Comparison of ENCODE assay signal across 7 mouse cellular contexts in genomic region chr2:116974569-116975060, GRCm38 (mm10).
DNase-seq lines count a peak whose midpoint lies in the region; ATAC-seq and TF ChIP-seq lines count a peak whose summit lies in the region.

No protein-coding gene starts in this region.

- TF ChIP-seq EP300 in stomach, postnatal 0 days (optimal IDR thresholded peaks at IDR 0.05) = no peak

- peak overlapping the region; percentile 61 for H3K4me2 ChIP-seq in neural tube, embryonic 11.5 days (ENCODE audit: low read depth)
- peak overlapping the region; percentile 71 for H3K4me2 ChIP-seq in forebrain, embryonic 14.5 days (ENCODE audit: low read length)
- H3K4me2 ChIP-seq in liver, embryonic 12.5 days = peak overlapping the region; percentile 75; the same call in 1 of the 2 replicates
- H3K4me2 ChIP-seq in stomach, postnatal 0 days (replicated peaks; ENCODE audit: low read depth) = peak overlapping the region; percentile 91

- H3K27me3 ChIP-seq in neural tube, embryonic 11.5 days (ENCODE audit: control insufficient read depth, insufficient read depth, low read length) = no peaks in the 10 kb centered on the region
- no peaks in the 10 kb centered on the region for H3K27me3 ChIP-seq in forebrain, embryonic 14.5 days (replicated peaks; ENCODE audit: control insufficient read depth, insufficient read depth, low read length)
- peaks cover 39% of the 10 kb centered on the region for H3K27me3 ChIP-seq in liver, embryonic 12.5 days (replicated peaks)
- H3K27me3 ChIP-seq in stomach, postnatal 0 days (ENCODE audit: control insufficient read depth, insufficient read depth, low read length) = no peaks in the 10 kb centered on the region

- H3K36me3 ChIP-seq in neural tube, embryonic 11.5 days (ENCODE audit: control insufficient read depth, insufficient read depth, low read length) = no peaks in the 10 kb centered on the region
- no peaks in the 10 kb centered on the region for H3K36me3 ChIP-seq in forebrain, embryonic 14.5 days (ENCODE audit: control insufficient read depth, insufficient read depth, low read length)
- no peaks in the 10 kb centered on the region for H3K36me3 ChIP-seq in liver, embryonic 12.5 days
- no peaks in the 10 kb centered on the region for H3K36me3 ChIP-seq in stomach, postnatal 0 days (ENCODE audit: control insufficient read depth, insufficient read depth, low read length)

- DNase-seq in neural tube, embryonic 11.5 days (ENCODE audit: low spot score) = peak; percentile 14
- no peak for DNase-seq in neural tube, embryonic 10.5 days (ENCODE audit: extremely low spot score, low spot score)
- DNase-seq in forebrain, embryonic 14.5 days (ENCODE audit: low spot score) = peak; percentile 50
- no peak for DNase-seq in stomach, postnatal 0 days (ENCODE audit: low spot score)
- DNase-seq in spleen, postnatal 10 days (ENCODE audit: low spot score in 2 of 2) = no peak
- no peak for DNase-seq in urinary bladder, adult 2 months (ENCODE audit: low spot score)

- H3K27ac ChIP-seq in neural tube, embryonic 11.5 days (ENCODE audit: low read depth, low read length) = peak overlapping the region; percentile 97
- peak overlapping the region; percentile 98 for H3K27ac ChIP-seq in forebrain, embryonic 14.5 days (ENCODE audit: low read depth, low read length)
- no peak overlapping the region for H3K27ac ChIP-seq in liver, embryonic 12.5 days
- H3K27ac ChIP-seq in stomach, postnatal 0 days (replicated peaks) = peak overlapping the region; percentile 93

- no peak for ATAC-seq in neural tube, embryonic 11.5 days (ENCODE audit: insufficient read depth, low FRiP score, low TSS enrichment)
- no peak for ATAC-seq in forebrain, embryonic 14.5 days
- ATAC-seq in liver, embryonic 12.5 days = no peak
- ATAC-seq in stomach, postnatal 0 days (ENCODE audit: low FRiP score, low TSS enrichment) = no peak

- no peak for TF ChIP-seq CTCF in stomach, postnatal 0 days (IDR thresholded peaks at IDR 0.05; ENCODE audit: low read depth)

- H3K9ac ChIP-seq in neural tube, embryonic 11.5 days (ENCODE audit: low read length) = no peak overlapping the region
- peak overlapping the region; percentile 92 for H3K9ac ChIP-seq in forebrain, embryonic 14.5 days (ENCODE audit: low read length)
- no peak overlapping the region for H3K9ac ChIP-seq in liver, embryonic 12.5 days
- H3K9ac ChIP-seq in stomach, postnatal 0 days (ENCODE audit: low read length) = no peak overlapping the region

- WGBS in neural tube, embryonic 11.5 days = 12% methylated on average over 7 of the region's 7 CpGs
- WGBS in forebrain, embryonic 14.5 days = 9% methylated on average over 7 of the region's 7 CpGs
- WGBS in liver, embryonic 12.5 days (ENCODE audit: insufficient replicate concordance) = 51% methylated on average over 7 of the region's 7 CpGs
- WGBS in stomach, postnatal 0 days = 56% methylated on average over 7 of the region's 7 CpGs

- peaks cover 49% of the 10 kb centered on the region for H3K4me1 ChIP-seq in neural tube, embryonic 11.5 days (ENCODE audit: control insufficient read depth, insufficient read depth, low read length)
- H3K4me1 ChIP-seq in forebrain, embryonic 14.5 days (ENCODE audit: control insufficient read depth, insufficient read depth, low read length) = peaks cover 35% of the 10 kb centered on the region
- peaks cover 29% of the 10 kb centered on the region for H3K4me1 ChIP-seq in liver, embryonic 12.5 days
- H3K4me1 ChIP-seq in stomach, postnatal 0 days (replicated peaks; ENCODE audit: control insufficient read depth, insufficient read depth) = 0 out of 2 replicates have a peak, but pooled peaks cover 4% of the 10 kb centered on the region

- no peaks in the 10 kb centered on the region for H3K9me3 ChIP-seq in neural tube, embryonic 11.5 days (ENCODE audit: control insufficient read depth, low read length)
- no peaks in the 10 kb centered on the region for H3K9me3 ChIP-seq in forebrain, embryonic 14.5 days (replicated peaks; ENCODE audit: control insufficient read depth, low read length)
- H3K9me3 ChIP-seq in liver, embryonic 12.5 days (replicated peaks) = no peaks in the 10 kb centered on the region
- no peaks in the 10 kb centered on the region for H3K9me3 ChIP-seq in stomach, postnatal 0 days (ENCODE audit: control insufficient read depth, low read length)

- H3K4me3 ChIP-seq in neural tube, embryonic 11.5 days (ENCODE audit: low read depth, low read length) = no peak overlapping the region
- H3K4me3 ChIP-seq in forebrain, embryonic 14.5 days (ENCODE audit: low read depth, low read length) = peak overlapping the region; percentile 47
- H3K4me3 ChIP-seq in liver, embryonic 12.5 days = no peak overlapping the region
- H3K4me3 ChIP-seq in stomach, postnatal 0 days (ENCODE audit: low read depth, low read length) = no peak overlapping the region

Comparison
In these comparisons a context has a peak if more than half of its experiments do, and no peak if none do; other contexts are left out.
1. DNase-seq: peak in neural tube, embryonic 11.5 days (single experiment) and forebrain, embryonic 14.5 days (single experiment); none in neural tube, embryonic 10.5 days (single experiment), stomach, postnatal 0 days (single experiment), spleen, postnatal 10 days (0 of 2) and urinary bladder, adult 2 months (single experiment).
2. Peak in every context shown above with its lines, with median percentiles within 50 percentile points of each other: H3K4me2 ChIP-seq.